ENCODE assay signal across 8 mouse cellular contexts in the genomic region with DNA sequence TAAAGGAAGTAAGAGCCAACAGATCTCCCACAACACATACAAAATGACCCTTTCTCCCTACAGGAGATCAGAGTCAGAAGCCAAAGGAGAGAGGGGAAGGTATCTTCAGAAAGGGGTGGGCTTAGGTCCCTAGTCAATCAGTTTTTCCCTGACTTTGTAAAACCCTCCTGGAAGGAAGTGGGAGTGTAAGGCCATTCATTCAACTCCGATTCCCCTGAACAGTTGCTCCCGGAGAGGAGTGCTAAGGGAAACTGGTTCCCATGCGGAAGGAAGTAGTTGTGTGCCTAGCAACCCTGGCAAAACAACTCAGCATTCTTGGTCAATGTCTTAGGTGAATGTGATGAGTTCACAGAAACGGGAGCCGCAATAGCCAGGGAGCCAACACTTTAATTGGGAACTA. TPM values are rescaled to one million over a fixed set of nuclear protein-coding genes. Genes with fewer than 3 reads are reported as not detected.
DNase-seq lines count a peak whose midpoint lies in the region; ATAC-seq lines count a peak whose summit lies in the region.

No protein-coding gene starts in this region.

- peak overlapping the region; percentile 84 for H3K4me2 ChIP-seq in heart, embryonic 13.5 days
- H3K4me2 ChIP-seq in midbrain, embryonic 12.5 days (replicated peaks) = peak overlapping the region; percentile 88

- 0 out of 2 replicates have a peak, but pooled peaks have one; percentile 14 for ATAC-seq in heart, embryonic 13.5 days (ENCODE audit: extremely low read depth, insufficient number of reproducible peaks, low FRiP score, low TSS enrichment)
- ATAC-seq in midbrain, embryonic 12.5 days (ENCODE audit: low FRiP score, low read depth) = no peak

- DNase-seq in urinary bladder, postnatal 14 days (ENCODE audit: low spot score) = peak; percentile 13
- DNase-seq in urinary bladder, postnatal 10 days (ENCODE audit: low spot score) = no peak
- peak; percentile 9 to 10 for DNase-seq in kidney, postnatal 36 days
- no peak for DNase-seq in thymus, postnatal 36 days
- no peak for DNase-seq in spleen, postnatal 36 days (ENCODE audit: low spot score in 2 of 2)
- no peak for DNase-seq in cerebellum, adult 18-20 months

- peak overlapping the region; percentile 74 for H3K4me3 ChIP-seq in heart, embryonic 13.5 days
- peak overlapping the region; percentile 65; the same call in 1 of the 2 replicates for H3K4me3 ChIP-seq in midbrain, embryonic 12.5 days

- no peaks in the 10 kb centered on the region for H3K9me3 ChIP-seq in heart, embryonic 13.5 days
- H3K9me3 ChIP-seq in midbrain, embryonic 12.5 days = no peaks in the 10 kb centered on the region

- H3K9ac ChIP-seq in heart, embryonic 13.5 days = peak overlapping the region; percentile 85
- no peak overlapping the region for H3K9ac ChIP-seq in midbrain, embryonic 12.5 days (replicated peaks)

- H3K4me1 ChIP-seq in heart, embryonic 13.5 days = peaks cover 30% of the 10 kb centered on the region
- H3K4me1 ChIP-seq in midbrain, embryonic 12.5 days = peaks cover 10% of the 10 kb centered on the region; the same call in 1 of the 2 replicates

- H3K27me3 ChIP-seq in heart, embryonic 13.5 days (replicated peaks) = 0 out of 2 replicates have a peak, but pooled peaks cover 3% of the 10 kb centered on the region
- peaks cover 22% of the 10 kb centered on the region for H3K27me3 ChIP-seq in midbrain, embryonic 12.5 days

- H3K36me3 ChIP-seq in heart, embryonic 13.5 days = no peaks in the 10 kb centered on the region
- no peaks in the 10 kb centered on the region for H3K36me3 ChIP-seq in midbrain, embryonic 12.5 days

- 9% methylated on average over 5 of the region's 5 CpGs for WGBS in heart, embryonic 13.5 days
- 20% methylated on average over 5 of the region's 5 CpGs for WGBS in midbrain, embryonic 12.5 days

- peak overlapping the region; percentile 51; the same call in 1 of the 2 replicates for H3K27ac ChIP-seq in heart, embryonic 13.5 days (replicated peaks)
- no peak overlapping the region for H3K27ac ChIP-seq in midbrain, embryonic 12.5 days (replicated peaks)

RNA-seq across cellular contexts. Expression of a gene that starts 0.6 kb away (rescaled TPM):
- 2.8 and 2.9 TPM in 2 replicates for polyA plus RNA-seq in heart, embryonic 13.5 days (2015; fragmentation: Nextera tagmentation; extraction: Ambion mirVana)
- 1.6 and 1.8 TPM in 2 replicates for polyA plus RNA-seq in midbrain, embryonic 12.5 days (2016; fragmentation: Nextera tagmentation; extraction: Ambion mirVana)

RNA-seq across cellular contexts. Expression of a gene that starts 26.5 kb away (rescaled TPM):
- not detected in 2 replicates for polyA plus RNA-seq in heart, embryonic 13.5 days (2015; fragmentation: Nextera tagmentation; extraction: Ambion mirVana)
- polyA plus RNA-seq in midbrain, embryonic 12.5 days (2016; fragmentation: Nextera tagmentation; extraction: Ambion mirVana) = not detected in 2 replicates

Comparison
In these comparisons a context has a peak if more than half of its experiments do, and no peak if none do; other contexts are left out.
1. DNase-seq: peak in urinary bladder, postnatal 14 days (single experiment) and kidney, postnatal 36 days (2 of 2); none in urinary bladder, postnatal 10 days (single experiment), thymus, postnatal 36 days (0 of 2), spleen, postnatal 36 days (0 of 2) and cerebellum, adult 18-20 months (0 of 2).